Mouse (Mus musculus): Measurements from ENCODE around the gene Cds2.

DNA sequence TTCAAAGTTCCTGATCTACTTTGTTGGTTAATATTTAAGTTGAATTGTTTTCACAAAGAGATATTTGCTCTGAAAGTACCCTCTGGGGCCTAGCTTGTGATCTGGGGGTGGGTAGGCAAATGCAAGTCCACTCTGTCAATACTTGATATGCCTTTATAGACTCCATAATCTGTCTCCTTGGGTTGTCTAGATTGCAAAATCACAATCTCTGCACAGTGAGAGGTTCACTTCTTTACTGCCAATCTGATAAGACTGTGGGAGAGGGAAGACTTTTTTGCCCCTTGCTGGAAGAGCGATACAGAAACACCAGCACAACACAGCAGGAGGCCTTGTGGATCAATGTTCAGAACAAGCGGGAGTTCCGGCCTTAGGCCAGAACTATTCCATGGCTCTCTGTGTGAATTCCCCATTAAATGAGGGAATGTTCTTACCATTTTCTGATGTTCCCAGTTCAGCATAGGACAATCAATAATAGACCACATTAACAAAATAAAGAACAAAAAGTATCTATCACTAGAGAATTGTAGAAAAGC is 30.5 kb upstream of the Cds2 start:
- no peak for TF ChIP-seq CTCF (IDR thresholded peaks at IDR 0.05; ENCODE audit: low read depth, low read length)
- no peak for TF ChIP-seq POLR2A (IDR thresholded peaks at IDR 0.05; ENCODE audit: extremely low read depth, insufficient read depth, low read length)
